Mouse (Mus musculus): ENCODE data around the gene Ubac2. TPM values are rescaled to one million over a fixed set of nuclear protein-coding genes. Genes with fewer than 3 reads are reported as not detected.
A peak's percentile ranks its signal among the peaks of the same experiment; 100 is the strongest.
"Not testable (repeated sequence)": the region's sequence is repeated elsewhere in the genome, so short reads cannot be mapped to it uniquely, and the experiment has no call there.

The Ubac2 gene
- polyA plus RNA-seq, 1 experiment from 2014 or later: 43.2 TPM

DNA sequence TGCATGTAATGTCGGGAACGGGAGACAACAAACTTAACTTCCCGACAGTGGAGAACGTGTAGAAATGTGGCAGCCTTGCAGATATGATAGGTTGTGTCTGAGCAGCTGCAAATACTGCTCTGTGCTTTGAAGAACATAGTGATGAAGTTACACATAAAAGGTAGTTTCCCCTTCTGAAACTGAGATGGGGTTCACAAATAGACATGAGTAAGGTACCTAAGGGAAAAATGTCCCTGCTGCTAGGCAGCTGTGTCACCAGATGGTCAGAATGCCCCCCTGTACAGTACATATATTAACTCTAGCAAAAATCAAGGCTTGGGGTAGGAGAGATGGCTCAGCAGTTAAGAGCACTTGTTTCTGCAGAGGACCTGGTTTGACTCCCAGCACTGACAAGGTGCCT is 4.8 kb upstream of the Ubac2 start:
- Histone ChIP-seq H3K4me2 (replicated peaks; ENCODE audit: low read depth, low read length) (no peak overlapping the region), H3K9ac (replicated peaks; ENCODE audit: low read depth) (no peak overlapping the region), H3K27ac (ENCODE audit: low read length) (no peak overlapping the region), H3K4me1 (ENCODE audit: insufficient read depth, low read depth, low read length) (no peaks in the 10 kb centered on the region), H3K9me3 (ENCODE audit: low read length) (no peaks in the 10 kb centered on the region), H3K27me3 (replicated peaks; ENCODE audit: insufficient read depth, low read length) (no peaks in the 10 kb centered on the region), H3K36me3 (ENCODE audit: insufficient read depth, low read length) (no peaks in the 10 kb centered on the region), H3K4me3 (ENCODE audit: low read depth, low read length) (no peak overlapping the region)
- no peak for TF ChIP-seq CTCF (IDR thresholded peaks at IDR 0.05)
- TF ChIP-seq EP300 (IDR thresholded peaks at IDR 0.05): no peak
- DNase-seq (ENCODE audit: low spot score) (no peak), ATAC-seq (no peak)
- 76% methylated on average over 4 of the region's 4 CpGs for WGBS

- H3K9ac ChIP-seq (replicated peaks; ENCODE audit: low read depth); H3K4me2 ChIP-seq (replicated peaks; ENCODE audit: low read depth, low read length); H3K4me3 ChIP-seq (ENCODE audit: low read depth, low read length); DNase-seq (ENCODE audit: low spot score); H3K9me3 ChIP-seq (ENCODE audit: low read length); H3K4me1 ChIP-seq (ENCODE audit: insufficient read depth, low read depth, low read length); ATAC-seq; H3K36me3 ChIP-seq (ENCODE audit: insufficient read depth, low read length); H3K27me3 ChIP-seq (replicated peaks; ENCODE audit: insufficient read depth, low read length); H3K27ac ChIP-seq (ENCODE audit: low read length): not testable (repeated sequence)
- WGBS: 61% methylated on average over 2 of the region's 2 CpGs
These were observed 2.2 kb upstream of the Ubac2 start for GRCm38 (mm10) chr14:121876190-121876589.

DNA sequence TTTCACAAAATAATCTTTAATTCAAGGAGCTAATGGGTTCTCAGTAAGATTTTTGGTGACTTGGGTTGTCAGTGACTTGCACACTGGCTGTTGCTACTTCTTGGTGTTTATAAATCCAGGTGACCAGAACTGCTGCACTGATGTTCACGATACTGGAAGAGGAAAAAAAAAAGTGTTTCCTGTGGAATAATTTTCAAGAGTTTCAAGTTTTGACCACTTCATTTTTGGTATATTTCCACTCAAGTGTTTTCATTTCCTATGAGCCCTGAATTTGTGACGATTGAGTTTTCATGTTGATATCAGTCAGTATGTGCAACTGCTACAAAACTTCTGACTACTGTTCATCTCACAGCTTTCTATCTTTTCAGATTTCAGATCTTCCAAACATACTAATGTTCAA is 1.6 kb upstream of the Ubac2 start:
- no peak for TF ChIP-seq CTCF (IDR thresholded peaks at IDR 0.05)
- no peak for TF ChIP-seq EP300 (IDR thresholded peaks at IDR 0.05)
- Histone ChIP-seq H3K4me1 (ENCODE audit: insufficient read depth, low read depth, low read length) (no peaks in the 10 kb centered on the region), H3K9ac (replicated peaks; ENCODE audit: low read depth) (no peak overlapping the region), H3K9me3 (ENCODE audit: low read length) (no peaks in the 10 kb centered on the region), H3K36me3 (ENCODE audit: insufficient read depth, low read length) (no peaks in the 10 kb centered on the region), H3K4me2 (replicated peaks; ENCODE audit: low read depth, low read length) (no peak overlapping the region), H3K27me3 (replicated peaks; ENCODE audit: insufficient read depth, low read length) (no peaks in the 10 kb centered on the region), H3K4me3 (ENCODE audit: low read depth, low read length) (no peak overlapping the region), H3K27ac (ENCODE audit: low read length) (no peak overlapping the region)
- DNase-seq (ENCODE audit: low spot score) (no peak), ATAC-seq (no peak)
- 79% methylated on average over 2 of the region's 2 CpGs for WGBS

DNA sequence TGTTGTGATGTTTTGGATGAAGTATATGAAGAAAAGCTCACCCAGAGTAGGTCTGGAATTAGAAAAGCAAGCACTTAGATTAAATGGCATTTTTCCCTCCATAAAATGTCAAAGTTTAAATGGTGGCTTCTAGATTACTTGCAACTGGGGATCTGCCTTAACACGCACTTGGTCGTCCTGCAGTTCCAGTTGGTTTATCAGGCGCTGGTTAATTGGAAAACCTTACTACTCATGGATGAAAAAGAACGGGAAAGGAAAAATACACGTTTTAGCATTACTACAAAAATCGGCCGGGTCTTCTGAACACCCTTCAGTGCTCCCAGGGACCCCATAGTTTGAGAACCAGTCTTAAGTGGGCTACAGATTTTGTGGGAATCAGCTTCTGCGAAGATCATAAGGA is 780 bp upstream of the Ubac2 start:
- Histone ChIP-seq H3K4me1 (ENCODE audit: insufficient read depth, low read depth, low read length) (no peaks in the 10 kb centered on the region), H3K36me3 (ENCODE audit: insufficient read depth, low read length) (no peaks in the 10 kb centered on the region), H3K4me2 (replicated peaks; ENCODE audit: low read depth, low read length) (peak overlapping the region; percentile 100), H3K9me3 (ENCODE audit: low read length) (no peaks in the 10 kb centered on the region), H3K27me3 (replicated peaks; ENCODE audit: insufficient read depth, low read length) (no peaks in the 10 kb centered on the region), H3K27ac (ENCODE audit: low read length) (peak overlapping the region; percentile 90), H3K9ac (replicated peaks; ENCODE audit: low read depth) (peak overlapping the region; percentile 87; the same call in 1 of the 2 replicates), H3K4me3 (ENCODE audit: low read depth, low read length) (peak overlapping the region; percentile 96)
- 40% methylated on average over 8 of the region's 8 CpGs for WGBS
- ATAC-seq (no peak), DNase-seq (ENCODE audit: low spot score) (no peak)
- TF ChIP-seq CTCF (IDR thresholded peaks at IDR 0.05) (no peak), EP300 (IDR thresholded peaks at IDR 0.05) (no peak)

DNA sequence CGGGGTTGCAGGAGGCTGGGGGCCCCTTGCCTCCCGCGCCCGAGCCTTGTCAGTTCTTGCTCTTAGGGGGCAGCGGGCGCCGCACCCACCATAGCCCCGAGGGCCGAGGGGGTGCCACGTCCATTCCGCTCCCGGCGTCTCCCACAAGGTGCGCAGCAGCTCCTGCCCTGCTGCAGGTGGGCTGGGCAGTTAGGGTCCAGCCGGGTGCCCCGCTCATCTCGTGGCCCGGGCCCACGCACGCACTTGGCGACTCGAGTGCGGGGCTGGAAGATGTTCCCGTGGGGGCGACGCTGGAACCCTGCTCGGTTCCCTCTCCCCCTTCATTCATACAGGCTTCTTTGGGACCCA is 413 bp downstream of the Ubac2 start:
- Histone ChIP-seq H3K4me1 (ENCODE audit: insufficient read depth, low read depth, low read length) (no peaks in the 10 kb centered on the region), H3K9me3 (ENCODE audit: low read length) (no peaks in the 10 kb centered on the region), H3K4me3 (ENCODE audit: low read depth, low read length) (peak overlapping the region; percentile 96), H3K9ac (replicated peaks; ENCODE audit: low read depth) (peak overlapping the region; percentile 87), H3K4me2 (replicated peaks; ENCODE audit: low read depth, low read length) (peak overlapping the region; percentile 100), H3K36me3 (ENCODE audit: insufficient read depth, low read length) (no peaks in the 10 kb centered on the region), H3K27me3 (replicated peaks; ENCODE audit: insufficient read depth, low read length) (no peaks in the 10 kb centered on the region), H3K27ac (ENCODE audit: low read length) (peak overlapping the region; percentile 90)
- WGBS: 0% methylated on average over 20 of the region's 27 CpGs
- DNase-seq (ENCODE audit: low spot score) (no peak), ATAC-seq (no peak; the same call in 1 of the 2 replicates)
- no peak for TF ChIP-seq CTCF (IDR thresholded peaks at IDR 0.05)
- no peak for TF ChIP-seq EP300 (IDR thresholded peaks at IDR 0.05)

DNA sequence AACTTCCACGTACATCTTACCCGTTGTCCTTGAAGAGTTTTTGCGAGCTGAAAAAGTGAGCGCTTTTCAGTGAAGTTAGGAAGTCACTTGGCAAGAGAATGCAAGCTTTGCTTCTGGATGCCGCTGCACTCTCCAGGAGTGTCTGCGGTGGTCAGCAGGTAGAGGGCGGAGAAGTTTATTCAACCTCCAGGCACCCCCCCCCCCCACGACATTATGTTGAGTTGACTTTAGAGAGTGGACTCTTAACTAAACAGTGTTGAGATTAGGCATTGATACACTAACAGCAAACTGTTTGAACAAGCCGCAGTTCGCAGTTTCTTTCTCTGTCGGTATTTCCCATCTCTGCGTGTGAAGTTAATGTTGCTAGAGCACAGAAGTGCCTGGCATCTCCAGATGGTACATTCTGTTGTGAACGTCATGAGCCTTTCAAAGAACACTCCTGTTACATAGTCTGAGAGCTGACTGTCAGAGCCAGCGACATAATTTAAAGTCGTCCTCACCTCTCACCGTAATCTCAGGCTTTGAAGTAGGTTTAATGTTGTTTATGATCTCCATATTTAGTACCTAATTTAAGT is 933 bp downstream of the Ubac2 start:
- peak; percentile 60 for DNase-seq (ENCODE audit: low spot score)
- H3K9ac ChIP-seq (replicated peaks; ENCODE audit: low read depth): peak overlapping the region; percentile 87
- ATAC-seq: peak; percentile 5; the same call in 1 of the 2 replicates
- peak overlapping the region; percentile 96 for H3K4me3 ChIP-seq (ENCODE audit: low read depth, low read length)
- peak overlapping the region; percentile 100 for H3K4me2 ChIP-seq (replicated peaks; ENCODE audit: low read depth, low read length)
- H3K27ac ChIP-seq (ENCODE audit: low read length): peak overlapping the region; percentile 90
- no peaks in the 10 kb centered on the region for H3K27me3 ChIP-seq (replicated peaks; ENCODE audit: insufficient read depth, low read length)
- no peaks in the 10 kb centered on the region for H3K4me1 ChIP-seq (ENCODE audit: insufficient read depth, low read depth, low read length)
- H3K36me3 ChIP-seq (ENCODE audit: insufficient read depth, low read length): no peaks in the 10 kb centered on the region
- no peaks in the 10 kb centered on the region for H3K9me3 ChIP-seq (ENCODE audit: low read length)
- no peak for TF ChIP-seq CTCF (IDR thresholded peaks at IDR 0.05)
- TF ChIP-seq EP300 (IDR thresholded peaks at IDR 0.05): peak; percentile 36
- 8% methylated on average over 16 of the region's 16 CpGs for WGBS

GRCm38 (mm10) chr14:121881211-121881610 is 2.8 kb downstream of the Ubac2 start:
- no peak overlapping the region for H3K4me2 ChIP-seq (replicated peaks; ENCODE audit: low read depth, low read length)
- no peak for DNase-seq (ENCODE audit: low spot score)
- TF ChIP-seq CTCF (IDR thresholded peaks at IDR 0.05) (no peak), EP300 (IDR thresholded peaks at IDR 0.05) (no peak)
- no peak overlapping the region for H3K27ac ChIP-seq (ENCODE audit: low read length)
- H3K27me3 ChIP-seq (replicated peaks; ENCODE audit: insufficient read depth, low read length): no peaks in the 10 kb centered on the region
- H3K36me3 ChIP-seq (ENCODE audit: insufficient read depth, low read length): peaks cover 4% of the 10 kb centered on the region; the same call in 1 of the 2 replicates
- ATAC-seq: no peak
- H3K4me3 ChIP-seq (ENCODE audit: low read depth, low read length): no peak overlapping the region
- WGBS: 74% methylated on average over 7 of the region's 7 CpGs
- no peaks in the 10 kb centered on the region for H3K4me1 ChIP-seq (ENCODE audit: insufficient read depth, low read depth, low read length)
- H3K9me3 ChIP-seq (ENCODE audit: low read length): no peaks in the 10 kb centered on the region
- no peak overlapping the region for H3K9ac ChIP-seq (replicated peaks; ENCODE audit: low read depth)

All from lung, postnatal 0 days (tissue).